Mouse (Mus musculus) CH12.LX (cell line): ENCODE results near the gene Rpl38.

ENCODE experiments used
- BHLHE40 ChIP-seq: IDR thresholded peaks from 2 replicates; pipeline ENCODE4 v1.6.1; 2011; ENCODE audit warnings: mild to moderate bottlenecking, low read depth, low read length, improper control_type of control experiment
- CTCF ChIP-seq, 2 experiments: IDR thresholded peaks in 1 of 2; conservative IDR thresholded peaks in 1 of 2; 2 replicates each; pipeline ENCODE4 v1.5.1; 2011 to 2012; ENCODE audit warnings: low read depth in 2 of 2, low read length in 2 of 2, improper control_type of control experiment in 1 of 2, inconsistent platforms in 1 of 2, mild to moderate bottlenecking in 1 of 2, moderate library complexity in 1 of 2
- ELF1 ChIP-seq: IDR thresholded peaks from 2 replicates; pipeline ENCODE4 v1.6.1; 2014; ENCODE audit warnings: low read depth, mild to moderate bottlenecking, inconsistent platforms, low read length, improper control_type of control experiment
- ETS1 ChIP-seq: conservative IDR thresholded peaks from 2 replicates; pipeline ENCODE4 v1.6.1; 2012; ENCODE audit warnings: low read depth, mild to moderate bottlenecking, inconsistent platforms, low read length, improper control_type of control experiment, moderate library complexity
- POLR2A ChIP-seq: IDR thresholded peaks from 2 replicates; pipeline ENCODE4 v1.6.1; 2011; ENCODE audit warnings: low read depth, mild to moderate bottlenecking, improper control_type of control experiment, low read length
- POLR2AphosphoS2 ChIP-seq: IDR thresholded peaks from 2 replicates; pipeline ENCODE4 v1.6.1; 2011; ENCODE audit warnings: low read depth, low read length, improper control_type of control experiment
- RCOR1 ChIP-seq: conservative IDR thresholded peaks from 2 replicates; pipeline ENCODE4 v1.6.1; 2012; ENCODE audit warnings: low read depth, mild to moderate bottlenecking, inconsistent platforms, low read length, improper control_type of control experiment
- TCF12 ChIP-seq: IDR thresholded peaks from 2 replicates; pipeline ENCODE4 v1.6.1; 2014; ENCODE audit warnings: low read depth, mild to moderate bottlenecking, inconsistent platforms, low read length, improper control_type of control experiment
- USF1 ChIP-seq: IDR thresholded peaks from 2 replicates; pipeline ENCODE4 v1.6.1; 2014; ENCODE audit warnings: low read depth, mild to moderate bottlenecking, inconsistent platforms, low read length, improper control_type of control experiment
- USF2 ChIP-seq: conservative IDR thresholded peaks from 2 replicates; pipeline ENCODE4 v1.6.1; 2011; ENCODE audit warnings: low read depth, low read length, improper control_type of control experiment
- ZC3H11A ChIP-seq: IDR thresholded peaks from 2 replicates; pipeline ENCODE4 v1.6.1; 2012; ENCODE audit warnings: low read depth, mild to moderate bottlenecking, inconsistent platforms, low read length, improper control_type of control experiment
- ZKSCAN1 ChIP-seq: IDR thresholded peaks from 2 replicates; pipeline ENCODE4 v1.6.1; 2012; ENCODE audit warnings: low read depth, inconsistent platforms, low read length, improper control_type of control experiment, borderline replicate concordance
- ZNF384 ChIP-seq: IDR thresholded peaks from 2 replicates; pipeline ENCODE4 v1.6.1; 2012; ENCODE audit warnings: low read depth, low read length, improper control_type of control experiment, inconsistent platforms

- TF ChIP-seq CTCF (conservative IDR thresholded peaks at IDR 0.05 in 1 of 2, IDR thresholded peaks at IDR 0.05 in 1 of 2; ENCODE audit: low read depth in 2 of 2, low read length in 2 of 2), result no peak
- no peak for TF ChIP-seq TCF12
- TF ChIP-seq ETS1, result no peak
- no peak for TF ChIP-seq USF2
- no peak for TF ChIP-seq ELF1
- TF ChIP-seq POLR2AphosphoS2, result no peak
- no peak for TF ChIP-seq USF1
- TF ChIP-seq ZNF384, result no peak
- no peak for TF ChIP-seq RCOR1
- no peak for TF ChIP-seq BHLHE40
- TF ChIP-seq ZC3H11A, result no peak
- no peak for TF ChIP-seq ZKSCAN1
- no peak for TF ChIP-seq POLR2A
These were observed 14.9 kb downstream of the Rpl38 start for GRCm38 (mm10) chr11:114683029-114683721.
